Mouse (Mus musculus) effector memory CD4-positive, alpha-beta T cell, adult 5 months (primary cell): ENCODE measurements around the gene Ranbp3. TPM values are rescaled to one million over a fixed set of nuclear protein-coding genes. Genes with fewer than 3 reads are reported as not detected.

Source experiments
- polyA plus RNA-seq: library from polyadenylated mRNA; unstranded; fragments of 100-300 nt; shearing (Covaris generic); gene quantifications from one replicate; pipeline ENCODE4 v1.2.1, GENCODE M21; 2017

The Ranbp3 gene
- polyA plus RNA-seq, result 72.6 TPM

GRCm38 (mm10) chr17:56672941-56673646, at the start of gene Ranbp3:
Ranbp3 (plus strand) TSS chr17:56673294.

GRCm38 (mm10) chr17:56626754-56627470, 46.2 kb upstream of the Ranbp3 start, which contains the start of gene Lonp1:
Lonp1 (minus strand) TSS chr17:56626887.

GRCm38 (mm10) chr17:56627530-56628277, 45.4 kb upstream of the Ranbp3 start, which contains the start of gene Catsperd:
Catsperd (plus strand) TSS chr17:56628143.

GRCm38 (mm10) chr17:56717363-56718058, 44.4 kb downstream of the Ranbp3 start, which contains the start of the genes Ndufa11 and Vmac:
Ndufa11 (plus strand) TSS chr17:56717767.
Vmac (minus strand) TSS chr17:56718022.

GRCm38 (mm10) chr17:56757416-56758123, 84.5 kb downstream of the Ranbp3 start, which contains the start of gene Nrtn:
Nrtn (minus strand) TSS chr17:56757530.

Other genes starting within 250 kb of the Ranbp3 start
- gene Ptprs, start 196.8 kb upstream of the Ranbp3 start, polyA plus RNA-seq, result 7.4 TPM
- gene Znrf4, start 160.9 kb upstream of the Ranbp3 start, polyA plus RNA-seq, result not detected
- gene Gm20219, start 118.9 kb upstream of the Ranbp3 start, polyA plus RNA-seq, result 0.40 TPM
- gene Safb2, start 88.7 kb upstream of the Ranbp3 start, polyA plus RNA-seq, result 215 TPM
- gene Safb, start 88.5 kb upstream of the Ranbp3 start, polyA plus RNA-seq, result 213 TPM
- gene 2410015M20Rik, start 63.5 kb upstream of the Ranbp3 start, polyA plus RNA-seq, result 133 TPM
- 1,953 TPM for gene Rpl36, start 59.9 kb upstream of the Ranbp3 start, polyA plus RNA-seq
- gene Lonp1, start 46.4 kb upstream of the Ranbp3 start, polyA plus RNA-seq, result 53.4 TPM
- 1.2 TPM for gene Catsperd, start 45.2 kb upstream of the Ranbp3 start, polyA plus RNA-seq
- 139 TPM for gene Ndufa11, start 44.5 kb downstream of the Ranbp3 start, polyA plus RNA-seq
- gene Vmac, start 44.7 kb downstream of the Ranbp3 start, polyA plus RNA-seq, result 8.5 TPM
- gene Nrtn, start 84.2 kb downstream of the Ranbp3 start, polyA plus RNA-seq, result not detected
- gene Dus3l, start 91.5 kb downstream of the Ranbp3 start, polyA plus RNA-seq, result 43.1 TPM
- gene Prr22, start 97.0 kb downstream of the Ranbp3 start, polyA plus RNA-seq, result 0.95 TPM
- 2.5 TPM for gene Rfx2, start 157.7 kb downstream of the Ranbp3 start, polyA plus RNA-seq
- gene Acsbg2, start 201.2 kb downstream of the Ranbp3 start, polyA plus RNA-seq, result not detected
- 0.14 TPM for gene 1700061G19Rik, start 202.2 kb downstream of the Ranbp3 start, polyA plus RNA-seq